Mouse (Mus musculus) liver, adult (tissue): Measurements from ENCODE around the gene Cwf19l2.

Experiments
- GATA4 ChIP-seq: IDR thresholded peaks from 2 replicates; pipeline ENCODE4 v1.6.1; 2014; ENCODE audit warnings: mild to moderate bottlenecking, low read length; ENCODE audit not compliant: insufficient replicate concordance

Cwf19l2 gene

GRCm38 (mm10) chr9:3403251-3404208 lies at the start of gene Cwf19l2:
Gene Cwf19l2, plus strand, starts transcription at chr9:3403592.
- no peak for TF ChIP-seq GATA4

- no peak for TF ChIP-seq GATA4
Observed at GRCm38 (mm10) chr9:3404372-3404771, 980 bp downstream of the Cwf19l2 start.

- TF ChIP-seq GATA4 = no peak
Observed at GRCm38 (mm10) chr9:3471897-3472296, 68.5 kb downstream of the Cwf19l2 start.

GRCm38 (mm10) chr9:3518645-3519044 lies 115.3 kb downstream of the Cwf19l2 start:
- TF ChIP-seq GATA4 = no peak

- no peak for TF ChIP-seq GATA4
Observed at GRCm38 (mm10) chr9:3519178-3519577, 115.8 kb downstream of the Cwf19l2 start.

- no peak for TF ChIP-seq GATA4
Observed at GRCm38 (mm10) chr9:3521031-3521430, 117.6 kb downstream of the Cwf19l2 start.
